Comparison of ENCODE assay signal across 36 mouse cellular contexts in genomic region chr6:61125431-61125830, GRCm38 (mm10). TPM values are rescaled to one million over a fixed set of nuclear protein-coding genes. Genes with fewer than 3 reads are reported as not detected.
"Had no signal": no experiment of that assay in that cellular context is flagged by ENCODE, and none has a peak within 500 bp of the region (broad histone marks: within the 10 kb centered on the region; RNA-seq: fewer than 3 reads in every experiment).

No protein-coding gene starts in this region.

- H3K4me1 ChIP-seq: limb, embryonic 12.5 days; limb, embryonic 13.5 days; limb, embryonic 15.5 days; liver, embryonic 12.5 days; liver, embryonic 13.5 days; liver, embryonic 15.5 days; lung, embryonic 15.5 days; megakaryocyte, embryonic 14.5 days; midbrain, embryonic 10.5 days; midbrain, embryonic 12.5 days; midbrain, embryonic 13.5 days; midbrain, embryonic 15.5 days; neural tube, embryonic 12.5 days; neural tube, embryonic 13.5 days had no signal

- H3K9ac ChIP-seq: limb, embryonic 12.5 days; limb, embryonic 13.5 days; limb, embryonic 15.5 days; liver, embryonic 12.5 days; liver, embryonic 13.5 days; liver, embryonic 14.5 days; liver, embryonic 15.5 days; liver, postnatal 0 days; lung, embryonic 14.5 days; lung, embryonic 15.5 days; midbrain, embryonic 12.5 days; midbrain, embryonic 13.5 days; midbrain, embryonic 15.5 days; neural tube, embryonic 12.5 days; neural tube, embryonic 13.5 days had no signal

- H3K4me3 ChIP-seq: limb, embryonic 10.5 days; limb, embryonic 12.5 days; limb, embryonic 13.5 days; limb, embryonic 15.5 days; liver, embryonic 12.5 days; liver, embryonic 13.5 days; liver, embryonic 15.5 days; lung, embryonic 15.5 days; megakaryocyte, embryonic 14.5 days; midbrain, embryonic 10.5 days; midbrain, embryonic 12.5 days; midbrain, embryonic 13.5 days; midbrain, embryonic 15.5 days; myocyte; neural tube, embryonic 12.5 days; neural tube, embryonic 13.5 days had no signal

- H3K4me2 ChIP-seq: limb, embryonic 12.5 days; limb, embryonic 13.5 days; limb, embryonic 15.5 days; liver, embryonic 11.5 days; liver, embryonic 12.5 days; liver, embryonic 13.5 days; liver, embryonic 15.5 days; lung, embryonic 14.5 days; lung, embryonic 15.5 days; midbrain, embryonic 11.5 days; midbrain, embryonic 12.5 days; midbrain, embryonic 13.5 days; midbrain, embryonic 15.5 days; neural tube, embryonic 12.5 days; neural tube, embryonic 13.5 days had no signal

- H3K36me3 ChIP-seq: limb, embryonic 10.5 days; limb, embryonic 12.5 days; limb, embryonic 13.5 days; limb, embryonic 15.5 days; liver, embryonic 12.5 days; liver, embryonic 13.5 days; liver, embryonic 15.5 days; lung, embryonic 15.5 days; midbrain, embryonic 10.5 days; midbrain, embryonic 12.5 days; midbrain, embryonic 13.5 days; midbrain, embryonic 15.5 days; neural tube, embryonic 12.5 days; neural tube, embryonic 13.5 days had no signal

- ATAC-seq: liver, embryonic 12.5 days; liver, postnatal 0 days; lung, postnatal 0 days; midbrain, embryonic 13.5 days; midbrain, embryonic 15.5 days; midbrain, embryonic 16.5 days had no signal

- DNase-seq: left cerebral cortex, postnatal 4 days; liver; liver, embryonic 13.5 days; liver, postnatal 0 days; lung, adult 18-20 months; lung, adult 2 months; lung, embryonic 14.5 days; lung, postnatal 10 days; lung, postnatal 14 days; lung, postnatal 36 days; lung, postnatal 4 days; midbrain, embryonic 14.5 days had no signal

- H3K9me3 ChIP-seq: limb, embryonic 10.5 days; limb, embryonic 12.5 days; limb, embryonic 13.5 days; limb, embryonic 15.5 days; liver, embryonic 12.5 days; liver, embryonic 13.5 days; liver, embryonic 15.5 days; lung, embryonic 15.5 days; megakaryocyte, embryonic 14.5 days; midbrain, embryonic 10.5 days; midbrain, embryonic 12.5 days; midbrain, embryonic 13.5 days; midbrain, embryonic 15.5 days; neural tube, embryonic 12.5 days; neural tube, embryonic 13.5 days had no signal

- H3K27ac ChIP-seq: limb, embryonic 12.5 days; limb, embryonic 13.5 days; limb, embryonic 15.5 days; liver, embryonic 12.5 days; liver, embryonic 13.5 days; liver, embryonic 14.5 days; liver, embryonic 15.5 days; lung, embryonic 15.5 days; macrophage; midbrain, embryonic 10.5 days; midbrain, embryonic 12.5 days; midbrain, embryonic 13.5 days; midbrain, embryonic 15.5 days; neural tube, embryonic 12.5 days; neural tube, embryonic 13.5 days had no signal

- H3K27me3 ChIP-seq: limb, embryonic 12.5 days; limb, embryonic 13.5 days; limb, embryonic 15.5 days; liver, embryonic 12.5 days; liver, embryonic 13.5 days; liver, embryonic 15.5 days; lung, embryonic 15.5 days; megakaryocyte, embryonic 14.5 days; midbrain, embryonic 12.5 days; midbrain, embryonic 13.5 days; midbrain, embryonic 15.5 days; neural tube, embryonic 12.5 days; neural tube, embryonic 13.5 days had no signal

RNA-seq across cellular contexts. Expression of gene Ccser1, which starts 54.7 kb away (rescaled TPM):
- total RNA-seq: megakaryocyte, adult 5-6 weeks; megakaryocyte-erythroid progenitor cell, adult 5-6 weeks; monocyte, adult 5-6 weeks had no signal
- polyA plus RNA-seq: macrophage had no signal
